Mouse (Mus musculus) brain, embryonic 18.5 days (tissue): Measurements from ENCODE around the gene C330007P06Rik.
A peak's percentile ranks its signal among the peaks of the same experiment; 100 is the strongest.

Experiments used
- DNase-seq: peaks from one replicate; pipeline ENCODE4 v3.0.0-alpha.2; 2012; ENCODE audit warnings: low read depth, low spot score

Gene C330007P06Rik

DNA sequence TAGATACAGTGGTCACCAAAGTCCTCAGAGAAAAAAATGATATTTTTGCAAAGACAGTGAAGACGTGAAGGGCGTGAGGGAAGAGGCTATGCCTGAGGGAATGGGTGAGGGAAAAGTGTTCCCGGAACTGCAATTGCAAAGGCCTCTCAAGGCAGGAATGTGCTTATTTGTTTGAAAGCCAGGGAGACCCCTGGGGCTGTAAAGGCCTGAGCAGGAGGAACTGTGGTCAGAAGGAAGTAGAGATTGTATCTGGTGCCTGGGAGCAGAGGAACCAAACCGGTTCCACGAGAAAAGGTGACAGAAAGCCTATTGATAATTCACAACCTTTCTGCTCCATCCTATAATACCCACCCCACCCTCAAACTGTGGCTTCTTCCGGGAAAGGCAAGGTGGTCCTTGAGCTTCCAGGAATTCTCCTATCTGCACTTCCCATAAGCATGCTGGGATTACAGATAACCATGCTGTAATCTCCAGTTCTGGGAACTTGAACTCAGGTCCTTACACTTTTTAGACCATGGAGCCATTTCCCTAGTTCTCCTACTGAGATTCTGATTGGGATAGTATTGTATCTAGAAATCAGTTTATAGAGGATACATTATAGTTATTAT, 36.7 kb downstream of the C330007P06Rik start:
- DNase-seq = no peak

DNA sequence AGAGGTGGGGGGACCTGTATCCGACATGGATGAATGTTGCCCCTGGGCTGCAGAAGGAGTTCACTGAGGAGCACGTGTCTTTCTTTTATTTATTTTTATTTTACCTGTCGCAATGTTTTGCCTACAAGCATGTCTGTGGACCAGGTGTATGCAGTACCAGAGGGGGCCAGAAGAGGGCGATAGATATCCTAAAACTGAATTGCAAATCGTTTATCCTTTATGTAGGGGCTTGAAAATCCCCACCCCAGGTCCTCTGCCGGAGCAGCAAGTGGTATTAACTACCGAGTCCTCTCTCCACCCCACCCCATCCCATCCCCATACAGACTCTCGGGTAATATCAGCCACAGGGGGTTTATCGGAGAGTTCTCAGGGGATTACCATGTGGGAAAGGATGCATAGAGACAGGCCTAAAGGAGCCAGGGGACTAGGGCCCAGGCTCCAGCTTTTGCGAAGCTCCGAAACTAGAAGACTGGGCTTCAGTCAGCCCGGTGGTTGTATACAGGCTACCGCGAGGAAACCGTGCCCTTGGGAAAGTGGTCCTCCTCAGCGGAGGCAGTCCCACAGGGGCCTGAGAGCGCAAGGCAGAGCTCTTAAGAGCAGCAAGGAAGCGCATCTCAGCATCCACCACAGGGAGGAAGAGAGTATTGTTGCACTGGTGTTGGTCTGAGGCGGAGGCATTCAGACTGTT, 40.4 kb downstream of the C330007P06Rik start:
- peak; percentile 24 for DNase-seq

- DNase-seq = no peak
Observed at GRCm38 (mm10) chrX:36831632-36832031, 42.3 kb downstream of the C330007P06Rik start.

GRCm38 (mm10) chrX:36830271-36830670, 43.6 kb downstream of the C330007P06Rik start:
- no peak for DNase-seq

GRCm38 (mm10) chrX:36826873-36827272, 47.0 kb downstream of the C330007P06Rik start:
- DNase-seq = no peak

GRCm38 (mm10) chrX:36825032-36825431, 48.9 kb downstream of the C330007P06Rik start:
- no peak for DNase-seq

DNA sequence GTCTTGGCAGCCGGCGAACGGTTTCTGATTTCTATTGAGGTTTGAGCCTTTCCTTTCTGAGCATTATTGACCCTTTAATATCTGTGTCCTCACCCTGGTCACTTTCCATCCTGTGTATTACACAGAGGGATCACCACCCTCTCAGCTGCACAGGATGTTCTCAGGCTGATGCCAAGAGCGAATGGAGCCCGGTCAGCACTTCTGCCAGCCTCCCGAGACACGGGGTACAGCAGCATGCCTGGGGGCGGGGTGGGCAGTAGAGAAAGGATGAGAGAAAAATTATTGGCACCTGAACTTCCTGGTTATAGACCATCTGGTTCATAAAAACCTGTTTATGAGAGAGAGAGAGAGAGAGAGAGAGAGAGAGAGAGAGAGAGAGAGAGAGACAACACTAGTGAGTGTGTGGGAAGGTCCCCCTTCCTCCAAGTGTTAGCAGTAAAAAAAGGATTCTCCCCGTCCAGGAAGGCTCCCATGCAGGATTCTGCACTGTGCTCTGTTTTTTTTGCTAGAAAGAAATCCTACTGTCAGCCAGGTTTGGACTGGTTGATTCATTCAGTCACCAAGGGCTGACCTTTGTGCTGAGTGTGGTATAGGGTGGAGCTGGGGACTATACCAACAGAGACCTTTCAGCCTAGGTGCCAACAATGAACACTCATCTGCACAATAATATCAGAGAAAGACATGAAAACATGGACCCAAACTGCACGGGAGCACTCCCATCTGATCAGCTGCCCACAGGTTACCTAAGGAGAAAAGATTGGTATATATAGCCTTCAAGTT, 49.8 kb downstream of the C330007P06Rik start:
- no peak for DNase-seq

GRCm38 (mm10) chrX:36820201-36820600, 53.7 kb downstream of the C330007P06Rik start:
- no peak for DNase-seq

DNA sequence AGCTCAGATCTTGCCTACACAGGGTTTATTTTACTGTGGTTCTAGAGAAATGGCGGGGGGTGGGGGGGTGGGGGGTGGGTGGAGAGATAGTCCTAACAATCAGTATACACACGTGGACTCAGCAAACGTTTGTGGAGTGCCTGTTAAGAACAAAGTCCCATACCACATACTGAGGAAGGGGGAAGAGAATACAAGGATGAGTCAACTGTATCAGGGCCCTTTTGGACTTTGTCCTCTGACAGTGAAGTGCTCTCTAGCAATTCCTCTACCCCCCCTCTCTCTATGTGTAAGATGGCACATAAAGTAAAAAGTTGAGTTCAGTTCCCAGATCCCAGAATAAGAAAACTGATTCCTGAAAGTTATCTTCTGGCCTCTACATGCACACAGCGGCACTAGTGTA, 54.3 kb downstream of the C330007P06Rik start:
- no peak for DNase-seq

GRCm38 (mm10) chrX:36816953-36817441, 56.9 kb downstream of the C330007P06Rik start:
- no peak for DNase-seq

DNA sequence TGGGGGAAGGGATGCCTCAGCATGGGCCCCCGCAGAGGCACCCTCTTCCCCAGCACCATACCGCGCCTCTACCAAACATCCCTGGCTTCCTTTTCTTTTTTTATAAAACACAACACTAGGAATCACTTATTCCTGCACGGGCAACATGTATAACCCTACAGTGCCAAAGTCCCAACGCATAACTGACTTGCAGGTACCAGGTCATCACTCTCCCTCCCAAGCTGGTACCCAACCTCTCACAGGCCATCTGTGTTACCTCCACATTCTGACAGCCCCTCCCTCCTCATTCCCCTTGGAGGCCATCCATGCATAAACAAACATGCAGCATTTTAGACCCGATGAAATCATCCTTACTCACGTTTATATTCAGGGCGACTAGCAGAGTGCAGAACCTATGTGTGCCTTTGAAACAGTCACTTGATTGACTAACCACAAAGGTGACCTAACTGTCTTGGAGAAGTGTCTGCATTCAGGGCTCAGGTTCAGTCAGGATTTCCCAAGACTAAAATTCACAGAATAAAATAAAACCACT, 57.5 kb downstream of the C330007P06Rik start:
- DNase-seq = no peak

DNA sequence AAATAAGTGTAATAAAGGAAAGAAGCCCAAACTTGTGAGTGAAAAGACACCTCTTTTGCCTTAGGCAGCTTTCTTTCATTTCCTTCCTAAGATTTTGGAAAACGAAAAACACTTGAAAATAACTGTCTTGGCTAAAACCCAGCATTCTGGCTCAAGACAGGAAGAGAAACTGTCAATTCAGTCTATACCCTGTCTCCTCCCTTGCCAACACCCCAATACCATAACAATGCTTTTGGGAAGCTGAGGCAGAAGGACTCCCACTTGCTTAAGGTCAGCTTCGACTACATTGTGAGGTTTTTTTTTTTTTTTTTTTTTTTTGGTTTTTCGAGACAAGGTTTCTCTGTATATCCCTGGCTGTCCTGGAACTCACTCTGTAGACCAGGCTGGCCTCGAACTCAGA, 58.5 kb downstream of the C330007P06Rik start:
- DNase-seq = no peak

GRCm38 (mm10) chrX:36815022-36815421, 58.9 kb downstream of the C330007P06Rik start:
- DNase-seq = no peak

DNA sequence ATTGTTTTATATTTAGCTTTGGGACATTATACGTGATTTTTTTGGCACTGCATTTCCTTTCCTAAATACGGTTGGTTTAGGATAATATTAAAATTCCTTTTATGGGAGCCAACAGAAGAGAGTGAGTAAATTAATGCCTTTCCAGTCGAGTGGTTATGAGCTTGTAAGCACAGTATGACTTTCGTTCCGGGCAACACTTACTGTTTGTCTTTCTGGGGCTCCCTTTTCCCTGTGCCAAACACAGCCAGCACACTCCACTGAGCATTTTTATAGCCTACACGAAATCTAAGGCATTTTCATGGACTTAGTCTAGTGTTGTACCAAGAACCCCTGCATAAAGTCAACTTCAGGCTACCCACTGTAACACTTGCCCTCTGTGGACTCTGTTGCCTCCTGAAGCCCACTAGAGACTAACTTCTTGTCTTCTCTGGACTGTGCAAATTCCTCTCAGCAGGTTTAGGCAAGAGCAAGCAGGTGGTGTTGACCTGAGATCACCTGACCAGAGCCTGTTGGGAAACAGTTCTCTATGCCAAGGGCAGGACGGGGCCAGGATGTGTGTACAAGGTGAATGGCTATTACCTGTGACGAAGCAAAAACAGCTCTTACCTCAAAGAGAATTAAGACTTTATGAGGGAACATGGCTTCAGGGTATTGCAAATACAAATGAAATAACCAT, 59.6 kb downstream of the C330007P06Rik start:
- no peak for DNase-seq

DNA sequence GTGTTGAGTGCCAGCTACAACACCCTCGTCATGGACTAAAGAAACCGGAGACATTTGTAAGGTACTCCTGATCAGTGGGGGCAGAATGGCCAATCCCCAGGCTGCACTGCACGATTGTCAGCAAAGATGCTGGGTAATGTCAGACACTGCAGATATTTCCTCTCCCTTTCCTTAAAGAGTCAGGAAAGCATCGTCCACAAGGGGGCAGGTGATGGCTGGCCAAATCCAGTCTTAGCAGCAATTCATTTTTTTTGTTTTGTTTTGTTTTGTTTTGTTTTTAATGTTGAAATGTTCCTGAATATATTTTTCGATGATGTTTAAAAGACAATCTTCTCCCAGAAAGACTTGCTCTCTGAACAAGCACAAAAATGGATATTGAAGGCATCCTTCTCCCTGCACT, 62.5 kb downstream of the C330007P06Rik start:
- DNase-seq = no peak

- no peak for DNase-seq
Observed at GRCm38 (mm10) chrX:36808318-36808683, 65.6 kb downstream of the C330007P06Rik start.

DNA sequence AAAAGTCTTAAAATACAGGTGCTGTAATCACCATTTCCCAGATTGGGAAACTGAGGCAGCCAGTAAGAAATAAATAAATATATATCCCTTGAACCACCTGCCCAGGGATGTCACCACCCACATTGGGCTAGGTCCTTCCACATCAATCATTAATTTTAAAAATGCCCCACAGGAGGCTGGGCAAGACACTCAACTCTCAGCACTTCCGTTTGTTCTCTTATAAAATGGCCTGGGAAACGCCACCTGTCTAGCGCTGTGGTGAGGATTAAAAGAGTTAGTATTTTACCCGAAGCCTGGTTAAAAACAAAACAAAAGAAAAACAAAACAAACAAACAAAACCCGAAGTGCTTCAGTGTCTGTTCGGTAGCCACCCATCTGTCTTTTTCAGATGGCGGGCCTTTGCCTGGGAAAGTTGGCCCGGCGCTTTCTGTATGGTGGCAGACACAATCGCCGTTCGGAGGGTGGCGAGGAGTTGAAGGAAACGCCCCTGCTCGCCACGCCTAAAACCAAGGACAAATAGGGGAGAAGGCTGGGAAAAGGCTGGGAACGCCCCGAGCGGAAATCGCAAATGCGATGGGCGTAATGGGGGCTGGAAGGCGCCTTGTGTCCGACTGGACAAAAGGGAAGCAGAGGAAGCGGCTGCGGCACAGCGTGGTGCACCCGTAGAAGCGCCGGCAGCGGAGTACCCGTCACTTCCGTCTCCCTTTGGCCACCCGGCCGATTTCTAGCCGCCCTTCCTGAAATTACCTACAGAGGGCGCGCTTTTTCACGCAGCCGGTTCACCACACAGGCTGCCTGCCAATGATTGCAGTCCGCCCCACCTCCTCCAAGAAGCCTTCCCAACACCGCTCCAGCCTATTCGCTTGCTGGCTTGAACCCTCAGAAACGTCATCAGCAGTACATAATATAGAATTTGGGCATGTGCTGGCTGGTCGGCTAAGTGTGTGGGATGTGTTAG, 66.3 kb downstream of the C330007P06Rik start:
- DNase-seq = peak; percentile 57

DNA sequence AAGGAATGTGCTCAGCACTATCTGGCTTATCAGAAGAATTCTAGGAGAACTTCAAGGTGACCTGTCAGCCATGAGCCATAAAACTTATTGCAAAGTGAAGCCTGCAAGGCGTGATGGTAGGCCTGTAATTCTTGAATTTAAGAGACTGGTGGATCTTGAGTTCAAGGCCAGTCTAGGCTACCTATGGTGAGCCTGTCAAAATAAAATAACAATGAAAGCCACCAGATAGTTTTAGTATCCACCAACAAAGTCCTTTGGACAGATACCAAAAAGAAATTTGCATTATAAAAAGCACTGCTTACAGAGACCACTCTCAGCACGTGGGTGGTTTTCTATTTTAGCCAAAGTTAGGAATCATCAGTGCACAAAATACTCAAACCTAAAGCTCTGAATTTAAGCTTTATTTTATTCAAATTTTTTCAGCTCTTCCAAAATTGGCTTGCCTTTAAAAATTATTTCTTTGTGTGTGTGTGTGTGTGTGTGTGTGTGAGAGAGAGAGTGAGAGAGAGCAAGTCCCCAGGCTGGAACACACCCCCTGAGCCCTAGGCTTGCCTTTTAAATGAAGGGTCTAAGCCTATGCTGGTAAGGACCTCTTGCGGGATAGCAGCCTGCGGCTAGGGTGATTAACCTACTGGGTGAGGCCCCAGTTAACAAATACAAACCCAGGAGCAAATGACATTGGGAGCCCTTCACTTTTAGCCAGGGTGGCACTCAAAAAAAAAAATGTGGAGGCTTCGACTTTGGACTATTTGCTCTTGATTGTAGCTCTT, 68.3 kb downstream of the C330007P06Rik start:
- DNase-seq = no peak

- DNase-seq = no peak
Observed at GRCm38 (mm10) chrX:36804196-36804595, 69.7 kb downstream of the C330007P06Rik start.

DNA sequence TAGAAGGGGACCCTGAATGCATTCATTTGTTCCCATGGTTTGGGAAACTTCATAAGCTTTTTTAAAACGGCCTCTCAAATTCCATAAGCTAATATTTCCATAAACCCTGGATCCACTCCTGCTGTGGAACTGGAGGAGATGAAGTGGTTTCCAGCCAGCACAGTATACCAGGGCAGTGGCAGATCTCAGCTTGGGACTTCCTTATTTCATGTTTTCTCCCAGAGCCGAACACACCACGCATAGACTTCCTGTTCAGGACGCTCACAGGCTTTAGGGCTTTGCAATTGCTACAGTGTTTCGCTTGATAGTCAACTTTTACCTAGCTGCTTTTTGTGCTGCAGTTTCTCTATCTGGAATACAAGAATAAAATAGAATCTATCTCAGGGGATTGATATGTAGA, 70.7 kb downstream of the C330007P06Rik start:
- DNase-seq = no peak
